Mouse (Mus musculus) layer of hippocampus, postnatal 14 days (tissue): Measurements from ENCODE around the gene Tfpt. TPM values are rescaled to one million over a fixed set of nuclear protein-coding genes. Genes with fewer than 3 reads are reported as not detected.
"Not testable (repeated sequence)": the region's sequence is repeated elsewhere in the genome, so short reads cannot be mapped to it uniquely, and the experiment has no call there.

Source experiments
- DNase-seq, 2 experiments: peaks; one replicate each; pipeline ENCODE4 v3.0.0; 2021 to 2022; ENCODE audit warnings: low spot score in 2 of 2, mixed read lengths in 1 of 2
- total RNA-seq, 2 experiments: library from RNA; stranded (reverse); gene quantifications; 2 replicates each; pipeline ENCODE4 v1.2.3; 2021

Gene Tfpt
- total RNA-seq, 2 experiments from 2014 or later = 37.0 to 41.1 TPM

DNA sequence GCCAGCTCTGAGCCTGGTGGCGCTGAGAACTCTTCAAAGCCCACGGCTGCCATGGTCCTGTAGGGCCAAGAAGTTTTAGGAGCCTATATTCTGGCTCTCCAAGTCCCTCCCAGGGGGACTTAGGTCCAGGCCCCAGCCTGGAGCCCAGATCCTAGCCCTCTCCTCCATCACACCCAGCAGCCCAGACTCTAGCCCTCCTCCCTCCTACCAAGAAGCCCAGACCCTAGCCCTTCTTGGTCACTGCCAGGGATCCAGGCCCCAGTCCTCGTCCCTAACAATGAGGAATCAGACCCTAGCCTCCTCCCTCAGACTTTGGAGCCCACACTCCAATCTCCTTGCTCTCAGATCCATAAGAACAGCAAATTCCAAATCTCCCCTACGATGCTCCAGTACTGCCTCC is 699 bp downstream of the Tfpt start:
- DNase-seq = no peak

- peak; percentile 80 to 91 for DNase-seq
These were observed 12.3 kb downstream of the Tfpt start, which contains the start of gene Ndufa3 for GRCm38 (mm10) chr7:3617242-3617995. Ndufa3 (plus strand) TSS chr7:3617373.

DNA sequence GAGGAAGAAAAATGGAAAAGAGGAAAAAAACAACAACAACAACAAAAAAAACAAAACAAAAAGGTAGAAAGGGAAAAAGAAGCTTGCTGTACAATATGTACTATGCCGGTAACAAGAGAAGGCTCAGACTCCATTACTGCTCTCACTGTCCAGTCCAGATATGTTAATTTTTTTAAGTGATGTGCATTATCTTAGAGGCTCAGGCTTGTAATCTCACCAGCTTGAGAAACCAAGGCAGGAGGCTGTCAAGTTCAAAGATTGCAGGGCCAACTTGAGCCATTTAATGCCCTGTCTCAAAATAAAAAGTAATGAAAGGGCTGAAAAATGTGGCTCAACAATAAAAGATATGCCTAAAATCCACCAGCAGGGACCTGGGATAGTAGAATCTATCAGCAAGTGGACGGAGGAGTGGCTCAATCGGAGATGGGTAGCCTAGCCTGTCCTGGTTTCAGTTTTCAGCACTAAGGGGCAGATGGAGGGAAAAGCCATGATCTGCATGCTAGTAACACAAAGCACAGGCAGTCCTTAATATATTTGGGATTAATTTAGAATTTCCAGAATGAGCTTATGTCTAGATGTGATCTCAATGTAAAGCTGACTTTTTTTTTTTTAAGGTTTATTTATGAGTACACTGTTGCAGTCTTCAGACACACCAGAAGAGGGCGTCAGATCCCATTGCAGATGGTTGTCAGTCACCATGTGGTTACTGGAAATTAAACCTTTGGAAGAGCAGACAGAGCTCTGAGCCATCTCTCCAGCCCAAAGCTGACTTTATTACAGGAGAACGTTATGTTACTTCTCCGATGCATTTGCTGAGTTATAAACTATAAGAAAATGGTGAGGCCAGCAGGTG is 13.1 kb downstream of the Tfpt start:
- no peak for DNase-seq

GRCm38 (mm10) chr7:3616057-3616388 is 13.7 kb downstream of the Tfpt start, which contains the start of gene Oscar:
Oscar (minus strand) TSS chr7:3616157.
- DNase-seq = no peak

DNA sequence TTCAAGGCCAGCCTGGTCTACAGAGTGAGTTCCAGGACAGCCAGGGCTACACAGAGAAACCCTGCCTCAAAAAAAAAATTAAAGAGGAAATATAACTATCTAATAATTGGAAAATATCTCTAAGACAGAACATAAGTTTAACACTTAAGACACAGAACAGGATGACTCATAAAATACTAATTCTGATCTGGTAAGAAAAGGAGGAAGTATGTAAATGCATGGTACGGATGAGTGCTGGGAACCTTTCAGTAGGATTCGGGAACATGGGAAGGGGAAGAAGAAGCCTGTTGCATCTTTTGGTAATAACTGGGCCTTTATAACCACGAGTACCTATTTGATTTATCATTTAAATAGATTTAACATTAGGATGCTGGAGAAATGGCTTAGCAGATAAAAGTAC is 15.7 kb downstream of the Tfpt start:
- DNase-seq = no peak

DNA sequence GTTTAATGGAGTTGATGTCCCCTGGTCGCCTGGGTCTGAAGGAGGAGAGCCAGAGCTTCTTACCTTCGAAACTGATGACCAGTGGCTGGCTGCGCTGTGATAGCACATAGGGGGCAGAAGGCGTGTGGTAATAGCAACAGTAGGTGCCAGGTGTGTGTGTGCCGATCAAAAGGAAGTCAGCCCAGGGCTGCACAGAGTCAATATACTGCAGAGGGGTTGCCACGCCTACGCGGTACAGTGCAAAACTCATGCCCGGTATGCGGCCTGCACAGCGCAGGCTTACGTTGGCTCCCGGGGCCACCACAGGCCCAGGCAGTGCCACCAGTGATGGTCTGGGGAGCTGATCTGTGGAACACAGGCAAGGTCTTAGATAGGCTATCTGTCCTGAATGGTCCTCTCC is 18.7 kb downstream of the Tfpt start:
- no peak for DNase-seq

DNA sequence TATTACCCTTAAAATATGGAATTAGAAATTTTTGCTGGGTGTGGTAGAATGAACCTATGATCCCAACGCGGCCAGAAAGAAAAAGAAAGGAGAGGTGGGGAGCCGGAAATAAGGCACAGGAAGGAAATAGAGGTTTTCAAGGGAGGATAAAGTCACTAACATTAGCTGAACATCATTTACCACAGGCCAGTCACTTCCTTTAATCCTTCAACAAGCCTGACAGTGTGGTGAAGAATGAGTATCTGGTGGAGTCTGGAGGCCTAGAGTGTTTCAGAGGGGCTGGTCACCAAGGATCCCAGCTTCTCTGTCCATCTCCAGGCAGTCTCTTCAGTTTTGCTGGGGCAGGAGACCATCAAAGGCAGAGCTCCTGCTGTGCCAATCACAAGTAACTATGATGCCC is 19.3 kb downstream of the Tfpt start:
- no peak for DNase-seq

- DNase-seq = no peak
These were observed 20.6 kb downstream of the Tfpt start for GRCm38 (mm10) chr7:3609082-3609481.

DNA sequence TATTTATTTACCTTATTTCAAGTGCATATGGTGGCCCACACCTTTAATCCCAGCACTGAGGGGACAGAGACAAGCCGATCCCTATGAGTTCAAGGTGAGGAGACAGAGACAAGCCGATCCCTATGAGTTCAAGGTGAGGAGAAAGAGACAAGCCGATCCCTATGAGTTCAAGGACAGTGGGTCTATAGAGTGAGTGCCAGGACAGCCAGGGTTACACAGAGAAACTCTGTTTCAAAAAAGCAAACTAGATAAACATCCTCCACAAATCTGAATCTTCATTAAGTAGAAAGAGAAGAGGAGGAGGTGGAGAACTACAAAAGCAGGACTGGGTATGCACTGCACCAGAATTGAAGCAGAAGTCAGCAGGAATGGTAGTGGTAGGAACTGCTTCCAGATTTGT is 21.1 kb downstream of the Tfpt start:
- no peak for DNase-seq

GRCm38 (mm10) chr7:3607391-3607790 is 22.3 kb downstream of the Tfpt start:
- DNase-seq = no peak

DNA sequence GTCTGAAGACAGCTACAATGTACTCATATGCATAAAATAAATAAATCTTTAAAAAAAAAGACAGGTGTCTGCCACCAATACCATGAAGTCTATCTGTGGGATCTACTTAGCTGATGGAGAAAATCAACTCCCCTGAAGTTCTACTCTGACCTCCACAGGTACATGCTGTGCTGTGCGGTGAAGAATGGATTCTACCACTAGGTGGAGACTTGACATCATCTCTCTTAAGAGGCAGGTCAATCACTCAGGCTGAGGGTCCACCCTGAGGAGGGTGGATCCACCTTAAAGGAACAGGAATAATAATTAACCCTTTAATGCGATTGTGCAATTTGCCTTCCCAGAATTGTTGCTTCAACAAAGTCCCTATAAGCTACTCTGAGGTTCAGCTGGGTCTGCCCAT is 22.9 kb downstream of the Tfpt start:
- DNase-seq = no peak

DNA sequence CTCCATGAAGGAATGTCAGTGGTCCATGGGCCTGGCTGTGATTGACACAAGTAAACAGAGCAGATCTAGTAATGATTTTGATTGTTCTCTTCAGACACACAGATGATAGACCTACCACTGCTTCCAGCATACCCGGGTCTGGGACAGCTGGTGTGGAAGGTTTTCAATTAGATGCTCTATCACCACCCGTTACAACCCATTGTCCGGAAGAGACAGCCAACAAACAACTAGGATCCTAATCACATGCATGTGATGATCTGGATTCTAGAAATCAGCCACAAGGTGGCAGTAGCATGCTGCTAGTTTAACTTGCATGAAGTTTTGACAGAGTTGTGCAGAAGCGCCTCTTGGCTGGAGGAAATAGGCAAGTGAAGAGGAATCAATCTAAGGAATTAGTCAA is 28.6 kb downstream of the Tfpt start:
- peak; percentile 62 to 82 for DNase-seq

DNA sequence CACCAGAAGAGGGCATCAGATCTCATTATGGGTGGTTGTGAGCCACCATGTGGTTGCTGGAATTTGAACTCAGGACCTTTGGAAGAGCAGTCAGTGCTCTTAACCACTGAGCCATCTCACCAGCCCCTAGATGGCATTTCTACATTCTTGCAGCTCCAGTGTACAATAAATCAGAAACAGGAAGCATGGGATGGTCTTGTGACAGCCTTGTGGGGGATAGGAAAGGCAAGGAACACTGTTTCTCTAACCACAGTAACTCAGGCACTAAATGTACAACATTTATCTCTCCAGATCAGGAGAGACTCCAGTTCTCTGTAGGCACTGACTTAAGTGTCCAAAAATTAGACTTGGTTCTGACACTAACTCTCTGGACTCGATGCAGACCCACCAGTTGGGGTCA is 32.0 kb downstream of the Tfpt start:
- DNase-seq = not testable (repeated sequence)

GRCm38 (mm10) chr7:3595146-3595545 is 34.6 kb downstream of the Tfpt start:
- no peak for DNase-seq

DNA sequence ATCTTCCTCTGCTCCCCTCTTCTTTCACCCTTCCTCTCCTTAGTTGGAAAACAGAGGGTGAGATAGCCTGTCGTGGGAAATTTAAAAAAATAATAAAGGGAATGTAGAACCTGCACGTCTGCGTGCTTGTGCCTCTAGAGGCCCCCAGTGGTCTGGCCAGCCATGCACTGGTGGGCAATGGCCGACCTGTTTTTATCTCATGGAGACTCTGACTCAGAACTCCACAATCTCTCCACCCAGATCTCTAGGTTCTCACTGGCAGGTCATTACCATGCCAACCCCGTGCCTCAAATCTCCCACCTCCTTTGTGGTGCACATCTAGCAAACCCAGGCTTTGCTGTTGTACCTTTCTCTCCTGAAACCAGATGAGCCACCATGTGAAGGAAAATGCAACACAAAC is 35.0 kb downstream of the Tfpt start:
- no peak for DNase-seq

DNA sequence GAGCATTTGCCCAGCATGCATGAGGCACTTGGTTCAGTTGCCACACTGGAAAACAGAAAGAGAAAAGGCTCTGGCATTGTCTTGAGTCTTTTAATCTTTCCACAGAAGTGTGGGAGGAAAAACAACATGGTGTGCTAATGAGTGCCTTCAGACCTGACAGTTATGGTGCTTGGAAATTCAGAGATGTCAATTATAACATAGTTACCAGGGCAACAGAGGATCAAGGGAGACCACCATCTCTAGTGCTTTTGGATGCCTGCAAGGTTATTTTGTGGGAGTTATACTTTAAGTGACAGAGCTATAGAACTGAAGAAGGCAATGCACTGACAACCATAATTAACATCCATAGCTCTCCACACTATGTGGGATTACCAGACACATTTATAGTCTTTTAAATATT is 35.9 kb downstream of the Tfpt start:
- no peak for DNase-seq

DNA sequence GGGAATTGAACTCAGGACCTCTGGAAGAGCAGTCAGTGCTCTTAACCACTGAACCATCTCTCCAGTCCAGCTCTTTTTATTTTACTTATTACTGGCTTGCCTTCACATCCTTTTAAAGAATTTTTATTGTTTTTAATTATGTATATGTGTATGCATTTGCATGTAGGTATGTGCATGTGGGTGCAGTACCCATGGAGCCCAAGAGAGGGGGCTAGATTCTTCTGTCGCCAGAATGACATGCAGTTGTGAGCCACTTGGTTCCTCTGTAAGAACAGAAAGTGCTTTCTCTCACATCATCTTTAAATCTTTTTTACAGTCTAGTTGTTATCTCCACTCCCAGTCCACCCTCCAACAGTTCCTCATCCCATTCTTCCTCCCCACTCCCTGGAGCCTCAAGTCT is 38.2 kb downstream of the Tfpt start:
- no peak for DNase-seq

DNA sequence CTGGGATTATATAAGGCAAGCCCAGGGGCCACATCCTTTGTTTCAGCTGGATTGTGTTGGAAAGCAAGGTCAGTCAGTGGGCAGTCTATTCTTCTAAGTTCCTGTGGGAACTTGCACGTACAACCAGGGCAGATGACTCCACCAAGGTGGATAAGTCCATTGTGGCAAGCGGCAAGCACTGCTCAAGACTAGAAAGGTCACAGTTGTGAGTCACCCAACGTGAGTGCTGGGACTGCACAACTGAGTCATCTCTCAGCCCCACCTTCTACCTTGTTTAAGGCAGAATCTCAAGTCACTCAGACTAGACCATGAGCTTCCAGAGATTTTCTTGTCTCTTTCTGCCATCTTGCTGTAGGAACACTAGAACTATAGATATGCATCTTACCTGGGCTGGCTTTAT is 39.2 kb downstream of the Tfpt start:
- DNase-seq = no peak

DNA sequence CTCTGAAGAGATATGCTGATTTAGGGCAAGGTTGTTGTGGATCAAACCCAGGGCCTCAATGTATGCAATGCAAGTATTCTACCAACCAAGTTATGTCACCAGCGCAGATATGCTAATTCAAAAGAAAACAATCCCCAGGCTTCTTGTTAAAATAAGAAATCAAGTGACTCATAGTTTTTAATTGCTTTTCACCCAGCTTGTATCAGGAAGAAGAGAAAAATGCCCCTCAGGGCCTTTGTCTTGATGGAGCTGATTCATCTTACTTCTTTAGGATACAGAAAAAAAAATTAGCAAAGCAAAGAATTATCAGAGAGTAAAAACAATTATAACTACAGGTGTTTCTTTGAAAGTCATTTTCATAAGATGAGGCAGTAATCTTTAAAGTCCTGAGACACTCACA is 42.4 kb downstream of the Tfpt start:
- no peak for DNase-seq

DNA sequence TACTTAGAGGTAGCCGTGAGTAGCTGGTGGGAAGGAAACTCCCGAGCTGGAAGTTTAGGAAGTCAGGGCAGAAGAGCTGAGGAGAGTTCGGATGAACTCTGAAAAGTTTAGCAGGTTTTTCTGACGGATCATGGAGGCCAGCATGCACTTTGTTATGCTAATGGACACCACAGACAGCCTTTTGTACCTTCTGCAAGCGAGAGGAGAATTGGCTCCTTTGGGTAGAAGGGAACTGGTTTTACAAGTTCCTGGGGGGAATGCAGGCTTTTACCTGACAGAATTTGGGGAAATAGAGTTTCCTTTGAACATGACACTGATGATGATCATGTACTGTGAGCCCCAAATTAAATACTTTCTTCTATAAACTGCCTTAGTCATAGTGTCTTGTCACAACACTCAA is 43.5 kb downstream of the Tfpt start:
- DNase-seq = no peak

DNA sequence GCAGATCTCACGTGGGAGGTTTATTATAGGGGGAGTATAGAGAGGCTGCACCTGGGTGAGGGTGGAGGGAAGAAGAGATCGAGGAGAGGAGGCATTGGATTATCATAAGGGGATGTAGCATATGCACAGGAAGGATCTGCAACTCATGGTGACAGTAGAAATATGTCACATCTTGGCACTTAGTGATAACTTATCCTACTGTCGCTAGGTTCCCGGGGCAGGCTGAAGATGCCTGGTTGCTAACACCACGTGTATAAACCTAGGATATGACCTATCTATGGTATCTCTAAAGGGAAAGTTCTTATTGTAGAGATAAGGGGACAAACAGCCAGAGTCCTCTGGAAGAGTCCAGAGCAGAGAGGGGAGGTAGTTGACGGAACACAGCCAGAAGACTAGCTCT is 44.0 kb downstream of the Tfpt start:
- no peak for DNase-seq

DNA sequence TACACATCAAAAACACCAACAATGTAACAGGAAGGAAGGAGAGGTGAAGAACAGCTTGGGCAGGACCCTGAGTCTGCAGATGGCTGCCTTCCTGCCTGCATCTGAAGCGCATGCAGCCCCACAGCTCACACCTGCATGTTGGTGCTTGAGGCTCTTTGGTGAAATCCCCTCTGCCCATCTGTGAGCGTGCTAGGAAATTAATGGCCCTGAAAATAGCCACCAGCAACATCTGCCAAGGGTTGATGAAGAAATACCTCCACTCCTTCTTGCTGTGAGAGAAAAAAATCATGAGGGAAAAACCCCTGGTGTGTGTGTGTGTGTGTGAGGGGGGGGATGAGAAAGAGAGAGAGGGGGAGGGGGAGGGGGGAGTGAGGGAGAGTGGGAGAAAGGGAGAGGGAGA is 49.7 kb downstream of the Tfpt start:
- no peak for DNase-seq
